26 mouse cellular contexts compared by ENCODE assay signal in the genomic region with DNA sequence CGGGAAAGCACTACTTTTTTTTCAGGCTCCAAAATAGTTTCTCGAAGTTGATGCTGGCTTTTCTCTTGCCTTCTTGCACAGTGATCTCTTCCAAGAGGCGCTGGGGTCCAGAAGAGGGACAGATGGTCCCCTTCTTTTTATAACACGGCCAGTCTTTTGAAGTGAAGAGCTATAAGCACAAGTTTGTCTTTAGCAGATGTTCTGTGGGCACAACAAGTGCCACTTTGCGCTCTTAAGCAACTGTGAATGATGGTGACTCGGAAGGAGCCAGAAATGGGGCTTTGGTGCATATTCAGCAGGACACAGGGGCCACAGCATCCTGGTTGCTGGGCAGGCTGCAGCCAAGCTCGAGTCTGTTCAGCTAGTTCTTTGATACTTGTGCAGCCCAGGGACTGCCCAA.
DNase-seq lines count a peak whose midpoint lies in the region; ATAC-seq and TF ChIP-seq lines count a peak whose summit lies in the region.
"Had no signal": no experiment of that assay in that cellular context is flagged by ENCODE, and none has a peak within 500 bp of the region (broad histone marks: within the 10 kb centered on the region; RNA-seq: fewer than 3 reads in every experiment).

No protein-coding gene starts in this region.

- intact Hi-C loops in left cerebral cortex, postnatal 14 days (cut with DNase I) = no loop called here

- no peak overlapping the region for H3K9ac ChIP-seq in forebrain, postnatal 0 days
- H3K9ac ChIP-seq in forebrain, embryonic 16.5 days (replicated peaks; ENCODE audit: low read depth, low read length) = no peak overlapping the region
- H3K9ac ChIP-seq: heart, embryonic 13.5 days; hindbrain, embryonic 15.5 days; limb, embryonic 13.5 days; lung, embryonic 15.5 days had no signal

- H3K4me3 ChIP-seq in forebrain, postnatal 0 days (ENCODE audit: low read depth, low read length) = no peak overlapping the region
- H3K4me3 ChIP-seq in forebrain, embryonic 16.5 days (replicated peaks; ENCODE audit: low read length) = no peak overlapping the region
- H3K4me3 ChIP-seq: erythroblast, embryonic 14.5 days; heart, embryonic 13.5 days; hindbrain, embryonic 15.5 days; limb, embryonic 13.5 days; lung, embryonic 15.5 days had no signal

- ATAC-seq in forebrain, postnatal 0 days = peak; percentile 45
- ATAC-seq in forebrain, embryonic 16.5 days = no peak
- ATAC-seq: midbrain, embryonic 16.5 days; Patski had no signal

- H3K27ac ChIP-seq in forebrain, postnatal 0 days (ENCODE audit: low read depth, low read length) = no peak overlapping the region
- no peak overlapping the region for H3K27ac ChIP-seq in forebrain, embryonic 16.5 days (ENCODE audit: low read length)
- H3K27ac ChIP-seq: heart, embryonic 13.5 days; hindbrain, embryonic 15.5 days; kidney, postnatal 0 days; limb, embryonic 13.5 days; lung, embryonic 15.5 days had no signal

- H3K9me3 ChIP-seq in forebrain, postnatal 0 days (ENCODE audit: low read length) = no peaks in the 10 kb centered on the region
- no peaks in the 10 kb centered on the region for H3K9me3 ChIP-seq in forebrain, embryonic 16.5 days (ENCODE audit: control insufficient read depth, low read length)
- H3K9me3 ChIP-seq: heart, embryonic 13.5 days; hindbrain, embryonic 15.5 days; limb, embryonic 13.5 days; lung, embryonic 15.5 days had no signal

- 65% methylated on average over 7 of the region's 7 CpGs for WGBS in forebrain, postnatal 0 days
- WGBS in forebrain, embryonic 16.5 days = 76% methylated on average over 7 of the region's 7 CpGs

- H3K4me2 ChIP-seq in forebrain, postnatal 0 days (ENCODE audit: low read depth) = no peak overlapping the region
- no peak overlapping the region for H3K4me2 ChIP-seq in forebrain, embryonic 16.5 days (ENCODE audit: low read length)
- H3K4me2 ChIP-seq: heart, embryonic 13.5 days; hindbrain, embryonic 15.5 days; limb, embryonic 13.5 days; liver, embryonic 11.5 days; lung, embryonic 15.5 days; midbrain, embryonic 11.5 days had no signal

- TF ChIP-seq CTCF in forebrain, postnatal 0 days (IDR thresholded peaks at IDR 0.05; ENCODE audit: low read depth) = no peak

- H3K4me1 ChIP-seq in forebrain, postnatal 0 days (ENCODE audit: insufficient read depth) = peaks cover 5% of the 10 kb centered on the region; the same call in 1 of the 2 replicates
- H3K4me1 ChIP-seq in forebrain, embryonic 16.5 days (replicated peaks; ENCODE audit: control insufficient read depth, insufficient read depth, low read length) = no peaks in the 10 kb centered on the region
- H3K4me1 ChIP-seq: hindbrain, embryonic 15.5 days; limb, embryonic 13.5 days; lung, embryonic 15.5 days had no signal

- H3K36me3 ChIP-seq in forebrain, postnatal 0 days (ENCODE audit: insufficient read depth) = peaks cover 8% of the 10 kb centered on the region; the same call in 1 of the 2 replicates
- no peaks in the 10 kb centered on the region; the same call in 1 of the 2 replicates for H3K36me3 ChIP-seq in forebrain, embryonic 16.5 days (ENCODE audit: control insufficient read depth, insufficient read depth)
- H3K36me3 ChIP-seq: G1E; heart, embryonic 13.5 days; lung, embryonic 15.5 days had no signal

- no peaks in the 10 kb centered on the region for H3K27me3 ChIP-seq in forebrain, postnatal 0 days (ENCODE audit: insufficient read depth, low read length)
- H3K27me3 ChIP-seq in forebrain, embryonic 16.5 days (replicated peaks; ENCODE audit: control insufficient read depth, insufficient read depth, low read length) = no peaks in the 10 kb centered on the region
- H3K27me3 ChIP-seq: heart, embryonic 13.5 days; hindbrain, embryonic 15.5 days; limb, embryonic 13.5 days; lung, embryonic 15.5 days; Patski had no signal

- peak; percentile 41 for DNase-seq in forebrain, postnatal 0 days
- DNase-seq in right cerebral cortex, adult 18-20 months = peak; percentile 75
- no peak for DNase-seq in right cerebral cortex, postnatal 14 days
- peak; percentile 42 to 54 for DNase-seq in left cerebral cortex, postnatal 14 days (ENCODE audit: low spot score in 2 of 2)
- DNase-seq in right cerebral cortex, postnatal 36 days (ENCODE audit: low spot score in 2 of 2) = peak; percentile 46 to 85
- no peak for DNase-seq in cerebellum, postnatal 36 days
- no peak for DNase-seq in lung, postnatal 4 days
- DNase-seq: adrenal gland, postnatal 25 days; cerebellum, adult 18-20 months; cerebellum, postnatal 10 days; gastrocnemius, postnatal 10 days; heart, postnatal 10 days; kidney, adult 2 months; kidney, postnatal 4 days had no signal

Comparison
In these comparisons a context has a peak if more than half of its experiments do, and no peak if none do; other contexts are left out.
1. DNase-seq: peak in forebrain, postnatal 0 days (single experiment), right cerebral cortex, adult 18-20 months (single experiment), left cerebral cortex, postnatal 14 days (2 of 2) and right cerebral cortex, postnatal 36 days (2 of 2); none in right cerebral cortex, postnatal 14 days (single experiment), cerebellum, postnatal 36 days (0 of 2) and lung, postnatal 4 days (0 of 2).